Mouse (Mus musculus) brain, embryonic 14.5 days (tissue): ENCODE measurements around the gene Myo10. TPM values are rescaled to one million over a fixed set of nuclear protein-coding genes. Genes with fewer than 3 reads are reported as not detected.

Experiments used
- DNase-seq: peaks from one replicate; pipeline ENCODE4 v3.0.0-alpha.2; 2011; ENCODE audit warnings: low read depth
- CTCF ChIP-seq: fragments of 200-500 bp; IDR thresholded peaks from 2 replicates; pipeline ENCODE4 v1.5.1; 2012; ENCODE audit warnings: inconsistent platforms, mild to moderate bottlenecking, moderate library complexity, borderline replicate concordance; ENCODE audit not compliant: insufficient read depth, insufficient read length; ENCODE audit errors: extremely low read depth
- POLR2A ChIP-seq: fragments of 200-500 bp; IDR thresholded peaks from 2 replicates; pipeline ENCODE4 v1.6.1; 2012; ENCODE audit warnings: mild to moderate bottlenecking, inconsistent platforms, borderline replicate concordance; ENCODE audit not compliant: poor library complexity, insufficient read depth, insufficient read length, severe bottlenecking; ENCODE audit errors: extremely low read depth
- polyA plus RNA-seq: library from polyadenylated mRNA; depleted of rRNA; stranded (reverse); fragments of >200 nt; gene quantifications from 2 replicates; pipeline ENCODE4 v1.2.3, GENCODE M21; 2012

Gene Myo10
- polyA plus RNA-seq, 1 experiment, result 33.7 TPM

GRCm38 (mm10) chr15:25752597-25752996 lies 130.3 kb downstream of the Myo10 start:
- no peak for TF ChIP-seq CTCF
- TF ChIP-seq POLR2A, result no peak
- peak; percentile 95 for DNase-seq

- peak; percentile 78 for DNase-seq
- TF ChIP-seq CTCF, result no peak
- TF ChIP-seq POLR2A, result no peak; the same call in 1 of the 2 replicates
Measured at GRCm38 (mm10) chr15:25753003-25753402, 130.7 kb downstream of the Myo10 start.

- TF ChIP-seq POLR2A, result no peak
- TF ChIP-seq CTCF, result no peak
- DNase-seq, result peak; percentile 83
Measured at GRCm38 (mm10) chr15:25753878-25754277, 131.6 kb downstream of the Myo10 start.

- DNase-seq, result peak; percentile 95
- TF ChIP-seq POLR2A (no peak), CTCF (peak; percentile 33; the same call in 1 of the 2 replicates)
Measured at GRCm38 (mm10) chr15:25754342-25754951, 132.1 kb downstream of the Myo10 start.

GRCm38 (mm10) chr15:25755536-25755935 lies 133.2 kb downstream of the Myo10 start:
- peak; percentile 28 for DNase-seq
- TF ChIP-seq POLR2A (no peak), CTCF (no peak)

GRCm38 (mm10) chr15:25756072-25756471 lies 133.7 kb downstream of the Myo10 start:
- no peak for DNase-seq
- no peak for TF ChIP-seq POLR2A
- no peak for TF ChIP-seq CTCF

- no peak for TF ChIP-seq POLR2A
- no peak for TF ChIP-seq CTCF
- peak; percentile 78 for DNase-seq
Measured at GRCm38 (mm10) chr15:25758037-25758436, 135.7 kb downstream of the Myo10 start.

- peak; percentile 75 for DNase-seq
- TF ChIP-seq POLR2A (no peak), CTCF (no peak)
Measured at GRCm38 (mm10) chr15:25758500-25759086, 136.3 kb downstream of the Myo10 start.

- no peak for TF ChIP-seq POLR2A
- no peak for TF ChIP-seq CTCF
- DNase-seq, result peak; percentile 94
Measured at GRCm38 (mm10) chr15:25760304-25760703, 138.0 kb downstream of the Myo10 start.

GRCm38 (mm10) chr15:25761049-25761448 lies 138.7 kb downstream of the Myo10 start:
- peak; percentile 71 for DNase-seq
- TF ChIP-seq CTCF (no peak), POLR2A (no peak)

GRCm38 (mm10) chr15:25761800-25762211 lies 139.5 kb downstream of the Myo10 start:
- TF ChIP-seq POLR2A (peak; percentile 13; the same call in 1 of the 2 replicates), CTCF (no peak)
- DNase-seq, result peak; percentile 97

- DNase-seq, result peak; percentile 96
- no peak for TF ChIP-seq POLR2A
- TF ChIP-seq CTCF, result no peak
Measured at GRCm38 (mm10) chr15:25762306-25762705, 140.0 kb downstream of the Myo10 start.
